Mouse (Mus musculus) forebrain, embryonic 11.5 days (tissue): ENCODE data around the gene Spryd4. TPM values are rescaled to one million over a fixed set of nuclear protein-coding genes. Genes with fewer than 3 reads are reported as not detected.
A peak's percentile ranks its signal among the peaks of the same experiment; 100 is the strongest.
"Not testable (repeated sequence)": the region's sequence is repeated elsewhere in the genome, so short reads cannot be mapped to it uniquely, and the experiment has no call there.

Source experiments
- ATAC-seq: fragments of 200-750 bp; cut with Nextera tagmentation; replicated peaks from 2 replicates; pipeline ENCODE4 v1.8.0; 2017; ENCODE audit warnings: moderate TSS enrichment; ENCODE audit not compliant: low FRiP score
- DNase-seq: peaks from one replicate; pipeline ENCODE4 v3.0.0-alpha.2; 2017; ENCODE audit warnings: low spot score
- H3K27ac ChIP-seq: fragments of 300-500 bp; sonication (generic); 2 replicates; pipeline ENCODE4 v1.5.1; 2014; ENCODE audit warnings: low read depth, low read length
- H3K27me3 ChIP-seq: fragments of 300-500 bp; sonication (generic); 2 replicates; pipeline ENCODE4 v1.6.1; 2014; ENCODE audit warnings: mild to moderate bottlenecking, low read length, mixed read lengths; ENCODE audit not compliant: control insufficient read depth, insufficient read depth
- H3K36me3 ChIP-seq: fragments of 300-500 bp; sonication (generic); 2 replicates; pipeline ENCODE4 v1.6.1; 2014; ENCODE audit warnings: mild to moderate bottlenecking, low read length, moderate library complexity, mixed read lengths; ENCODE audit not compliant: control insufficient read depth, insufficient read depth
- H3K4me1 ChIP-seq: fragments of 300-500 bp; sonication (generic); replicated peaks from 2 replicates; pipeline ENCODE4 v1.6.1; 2014; ENCODE audit warnings: low read length, mixed read lengths; ENCODE audit not compliant: control insufficient read depth, insufficient read depth
- H3K4me2 ChIP-seq: fragments of 300-500 bp; sonication (generic); 2 replicates; pipeline ENCODE4 v1.6.1; 2014; ENCODE audit warnings: low read depth, mild to moderate bottlenecking, low read length, moderate library complexity, mixed read lengths; ENCODE audit not compliant: severe bottlenecking
- H3K4me3 ChIP-seq: fragments of 300-500 bp; sonication (generic); 2 replicates; pipeline ENCODE4 v1.5.1; 2014; ENCODE audit warnings: low read depth, low read length
- H3K9ac ChIP-seq: fragments of 300-500 bp; sonication (generic); 2 replicates; pipeline ENCODE4 v1.6.1; 2014; ENCODE audit warnings: low read length
- H3K9me3 ChIP-seq: fragments of 300-500 bp; sonication (generic); 2 replicates; pipeline ENCODE4 v1.6.1; 2016; ENCODE audit warnings: low read length, mixed read lengths; ENCODE audit not compliant: control insufficient read depth
- WGBS: fragments of 180-500 bp; shearing (Covaris S2); extraction: QIAGEN DNeasy Blood & Tissue Kit; methylation state at CpG from one replicate; pipeline ENCODE4 v1.1.7; 2014; 5-methylcytosine and 5-hydroxymethylcytosine counted together
- polyA plus RNA-seq: library from polyadenylated mRNA; unstranded; fragments of >200 nt; fragmentation: Nextera tagmentation; extraction: Ambion mirVana; gene quantifications from 2 replicates; pipeline ENCODE4 v1.2.1, GENCODE M21; 2014

The Spryd4 gene
- polyA plus RNA-seq, 1 experiment from 2014 or later: 26.7 TPM

- DNase-seq: no peak
- Histone ChIP-seq H3K27me3 (no peaks in the 10 kb centered on the region), H3K9me3 (no peaks in the 10 kb centered on the region), H3K4me2 (peak overlapping the region; percentile 61), H3K27ac (no peak overlapping the region), H3K9ac (peak overlapping the region; percentile 68), H3K4me1 (no peaks in the 10 kb centered on the region; the same call in 1 of the 2 replicates), H3K36me3 (no peaks in the 10 kb centered on the region), H3K4me3 (peak overlapping the region; percentile 44)
- 19% methylated on average over 3 of the region's 3 CpGs for WGBS
- ATAC-seq: no peak
Observed at GRCm38 (mm10) chr10:128175302-128175701, 36.3 kb downstream of the Spryd4 start.

GRCm38 (mm10) chr10:128171348-128171747 lies 40.3 kb downstream of the Spryd4 start:
- not testable (repeated sequence) for H3K27me3 ChIP-seq, ATAC-seq, H3K4me2 ChIP-seq, H3K4me3 ChIP-seq, H3K36me3 ChIP-seq, DNase-seq, H3K4me1 ChIP-seq, H3K9me3 ChIP-seq, H3K27ac ChIP-seq, H3K9ac ChIP-seq
- WGBS: 96% methylated on average over 10 of the region's 10 CpGs

GRCm38 (mm10) chr10:128167091-128167490 lies 44.5 kb downstream of the Spryd4 start:
- H3K36me3 ChIP-seq: no peaks in the 10 kb centered on the region

GRCm38 (mm10) chr10:128165726-128166125 lies 45.9 kb downstream of the Spryd4 start:
- not testable (repeated sequence) for H3K4me3 ChIP-seq, H3K9me3 ChIP-seq, H3K36me3 ChIP-seq, ATAC-seq, H3K4me1 ChIP-seq, H3K4me2 ChIP-seq, DNase-seq, H3K27ac ChIP-seq, H3K9ac ChIP-seq, H3K27me3 ChIP-seq
- WGBS: 86% methylated on average over 2 of the region's 3 CpGs

More at GRCm38 (mm10) chr10:128167091-128167490, 44.5 kb downstream of the Spryd4 start:
- Histone ChIP-seq H3K27me3 (no peaks in the 10 kb centered on the region), H3K27ac (no peak overlapping the region), H3K4me2 (no peak overlapping the region), H3K4me3 (no peak overlapping the region), H3K4me1 (no peaks in the 10 kb centered on the region), H3K9ac (no peak overlapping the region), H3K9me3 (no peaks in the 10 kb centered on the region)
- DNase-seq (no peak), ATAC-seq (no peak)
- 56% methylated on average over 6 of the region's 6 CpGs for WGBS

Other genes starting within 250 kb of the Spryd4 start
- gene Hsd17b6, start 204.2 kb downstream of the Spryd4 start, polyA plus RNA-seq: not detected in 2 replicates
- gene Prim1, start 196.6 kb downstream of the Spryd4 start, polyA plus RNA-seq: 124 and 127 TPM in 2 replicates
- gene Naca, start 176.2 kb downstream of the Spryd4 start, polyA plus RNA-seq: 855 and 939 TPM in 2 replicates
- gene Ptges3, start 152.9 kb downstream of the Spryd4 start, polyA plus RNA-seq: 638 and 692 TPM in 2 replicates
- 2,200 and 2,324 TPM in 2 replicates for gene Atp5b, start 128.5 kb downstream of the Spryd4 start, polyA plus RNA-seq
- gene Baz2a, start 120.2 kb downstream of the Spryd4 start, polyA plus RNA-seq: 20.9 and 21.9 TPM in 2 replicates
- gene Rbms2, start 31.5 kb downstream of the Spryd4 start, polyA plus RNA-seq: 21.7 and 22.3 TPM in 2 replicates
- gene Gls2, start 17.4 kb downstream of the Spryd4 start, polyA plus RNA-seq: 1.3 and 1.7 TPM in 2 replicates
- 0.28 and 0.55 TPM in 2 replicates for gene Mip, start 14.0 kb upstream of the Spryd4 start, polyA plus RNA-seq
- gene Timeless, start 20.3 kb upstream of the Spryd4 start, polyA plus RNA-seq: 81.7 and 89.7 TPM in 2 replicates
- 0.77 and 0.89 TPM in 2 replicates for gene Apon, start 42.3 kb upstream of the Spryd4 start, polyA plus RNA-seq
- not detected in 2 replicates for gene Apof, start 56.9 kb upstream of the Spryd4 start, polyA plus RNA-seq
- 16.1 and 16.4 TPM in 2 replicates for gene Stat2, start 58.8 kb upstream of the Spryd4 start, polyA plus RNA-seq
- gene Il23a, start 86.9 kb upstream of the Spryd4 start, polyA plus RNA-seq: not detected in 2 replicates
- gene Pan2, start 91.5 kb upstream of the Spryd4 start, polyA plus RNA-seq: 45.2 and 46.1 TPM in 2 replicates
- 222 and 224 TPM in 2 replicates for gene Cnpy2, start 110.7 kb upstream of the Spryd4 start, polyA plus RNA-seq
- 263 and 278 TPM in 2 replicates for gene Cs, start 125.9 kb upstream of the Spryd4 start, polyA plus RNA-seq
- gene Coq10a, start 157.2 kb upstream of the Spryd4 start, polyA plus RNA-seq: 21.0 and 23.1 TPM in 2 replicates
- gene Ankrd52, start 165.3 kb upstream of the Spryd4 start, polyA plus RNA-seq: 13.3 and 15.4 TPM in 2 replicates
- gene Slc39a5, start 189.4 kb upstream of the Spryd4 start, polyA plus RNA-seq: 0.24 TPM in 1 of 2 replicates, not detected in the other
- gene Nabp2, start 199.7 kb upstream of the Spryd4 start, polyA plus RNA-seq: 151 TPM in 2 replicates
- 41.5 and 47.9 TPM in 2 replicates for gene Rnf41, start 199.8 kb upstream of the Spryd4 start, polyA plus RNA-seq
- 139 and 144 TPM in 2 replicates for gene Smarcc2, start 247.4 kb upstream of the Spryd4 start, polyA plus RNA-seq